Mouse (Mus musculus) brain, embryonic 14.5 days (tissue): Measurements from ENCODE around the gene Srpk1.

Experiments used
- CTCF ChIP-seq: fragments of 200-500 bp; IDR thresholded peaks from 2 replicates; pipeline ENCODE4 v1.5.1; 2012; ENCODE audit warnings: inconsistent platforms, mild to moderate bottlenecking, moderate library complexity, borderline replicate concordance; ENCODE audit not compliant: insufficient read depth, insufficient read length; ENCODE audit errors: extremely low read depth
- POLR2A ChIP-seq: fragments of 200-500 bp; IDR thresholded peaks from 2 replicates; pipeline ENCODE4 v1.6.1; 2012; ENCODE audit warnings: mild to moderate bottlenecking, inconsistent platforms, borderline replicate concordance; ENCODE audit not compliant: poor library complexity, insufficient read depth, insufficient read length, severe bottlenecking; ENCODE audit errors: extremely low read depth

DNA sequence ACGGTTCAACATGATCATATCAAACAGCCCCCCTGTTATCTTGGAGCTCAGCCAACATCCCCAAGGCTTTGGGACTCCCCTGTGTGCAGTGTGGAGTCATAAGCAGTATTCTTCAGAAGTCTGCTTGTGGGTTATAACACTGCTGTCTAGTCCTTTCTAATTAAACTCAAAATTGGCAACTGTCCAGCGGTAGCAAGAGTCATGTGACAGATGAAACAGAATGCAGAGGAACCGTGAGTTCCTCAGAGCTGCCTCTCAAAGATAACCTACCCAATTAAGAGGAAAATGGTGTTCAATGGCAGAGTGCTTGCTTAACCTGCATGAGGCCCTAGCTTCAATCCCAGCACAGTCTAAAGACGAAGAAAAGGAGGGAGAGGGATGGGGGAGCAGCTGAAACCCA, 35.4 kb upstream of the Srpk1 start:
- no peak for TF ChIP-seq CTCF
- no peak for TF ChIP-seq POLR2A
